Mouse (Mus musculus): ENCODE data around the gene Coro2b. TPM values are rescaled to one million over a fixed set of nuclear protein-coding genes. Genes with fewer than 3 reads are reported as not detected.
A peak's percentile ranks its signal among the peaks of the same experiment; 100 is the strongest.

Coro2b gene
- polyA plus RNA-seq, 1 experiment from 2014 or later: 11.0 TPM

DNA sequence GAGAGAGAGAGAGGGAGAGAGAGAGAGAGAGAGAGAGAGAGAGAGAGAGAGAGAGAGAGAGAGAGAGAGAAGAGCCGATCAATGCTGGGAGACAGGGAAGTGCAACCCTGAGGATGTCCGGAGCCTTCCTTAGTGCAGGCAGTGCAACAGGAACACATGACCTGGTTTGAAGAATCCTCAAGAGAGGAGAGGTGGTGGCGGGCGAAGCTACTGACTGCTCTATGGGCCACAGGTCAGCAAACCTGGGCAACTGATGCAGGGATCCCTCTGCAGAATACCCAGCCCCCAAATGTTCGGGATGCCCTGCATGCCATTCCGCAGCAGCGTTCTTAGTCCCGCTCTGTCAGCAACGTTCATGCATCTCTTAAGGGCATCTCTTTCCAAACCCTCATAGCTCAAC lies 15.9 kb downstream of the Coro2b start:
- Histone ChIP-seq H3K4me2 (ENCODE audit: low read length) (no peak overlapping the region), H3K9ac (ENCODE audit: low read depth, low read length) (no peak overlapping the region), H3K4me3 (replicated peaks; ENCODE audit: low read depth, low read length) (no peak overlapping the region), H3K27ac (peak overlapping the region; percentile 58; the same call in 1 of the 2 replicates), H3K27me3 (ENCODE audit: insufficient read depth, low read length) (no peaks in the 10 kb centered on the region), H3K4me1 (replicated peaks; ENCODE audit: insufficient read depth, low read length) (peaks cover 19% of the 10 kb centered on the region; the same call in 1 of the 2 replicates), H3K36me3 (ENCODE audit: insufficient read depth, low read length) (no peaks in the 10 kb centered on the region), H3K9me3 (replicated peaks; ENCODE audit: low read length) (no peaks in the 10 kb centered on the region)
- DNase-seq (ENCODE audit: low spot score): no peak
- WGBS: 65% methylated on average over 9 of the region's 9 CpGs
- no peak for TF ChIP-seq CTCF (IDR thresholded peaks at IDR 0.05; ENCODE audit: low read depth)
- no peak for ATAC-seq (replicated peaks; ENCODE audit: low FRiP score, low read depth)

GRCm38 (mm10) chr9:62519787-62520503 lies 16.9 kb downstream of the Coro2b start:
- DNase-seq (ENCODE audit: low spot score) (no peak), ATAC-seq (replicated peaks; ENCODE audit: low FRiP score, low read depth) (no peak)
- Histone ChIP-seq H3K27ac (no peak overlapping the region), H3K36me3 (ENCODE audit: insufficient read depth, low read length) (no peaks in the 10 kb centered on the region), H3K9me3 (replicated peaks; ENCODE audit: low read length) (no peaks in the 10 kb centered on the region), H3K9ac (ENCODE audit: low read depth, low read length) (no peak overlapping the region), H3K4me1 (replicated peaks; ENCODE audit: insufficient read depth, low read length) (peaks cover 19% of the 10 kb centered on the region; the same call in 1 of the 2 replicates), H3K4me3 (replicated peaks; ENCODE audit: low read depth, low read length) (no peak overlapping the region), H3K4me2 (ENCODE audit: low read length) (no peak overlapping the region), H3K27me3 (ENCODE audit: insufficient read depth, low read length) (no peaks in the 10 kb centered on the region)
- no peak for TF ChIP-seq CTCF (IDR thresholded peaks at IDR 0.05; ENCODE audit: low read depth)
- 87% methylated on average over 15 of the region's 15 CpGs for WGBS

DNA sequence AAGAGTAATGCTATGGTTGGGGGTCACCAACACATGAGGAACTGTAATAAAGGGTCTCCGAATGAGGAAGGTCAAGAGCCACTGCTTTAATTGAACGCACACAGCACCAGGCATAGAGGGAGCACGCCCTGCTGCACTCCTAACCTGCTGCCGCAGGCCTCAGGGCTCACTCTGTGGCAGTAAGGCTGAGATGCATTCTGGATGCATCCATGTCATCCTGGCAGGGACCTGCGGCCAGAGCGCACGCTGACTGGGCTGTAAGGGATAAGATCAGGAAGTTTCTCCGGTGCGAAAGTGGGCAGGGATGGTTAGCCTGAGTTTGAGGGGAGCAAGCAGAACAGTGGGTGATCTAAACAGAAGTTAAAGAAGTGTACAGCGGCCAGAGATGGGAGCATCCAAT lies 17.5 kb downstream of the Coro2b start:
- no peak overlapping the region for H3K27ac ChIP-seq
- no peak overlapping the region for H3K4me2 ChIP-seq (ENCODE audit: low read length)
- TF ChIP-seq CTCF (IDR thresholded peaks at IDR 0.05; ENCODE audit: low read depth): no peak
- H3K9me3 ChIP-seq (replicated peaks; ENCODE audit: low read length): no peaks in the 10 kb centered on the region
- peaks cover 21% of the 10 kb centered on the region; the same call in 1 of the 2 replicates for H3K4me1 ChIP-seq (replicated peaks; ENCODE audit: insufficient read depth, low read length)
- no peak overlapping the region for H3K4me3 ChIP-seq (replicated peaks; ENCODE audit: low read depth, low read length)
- ATAC-seq (replicated peaks; ENCODE audit: low FRiP score, low read depth) (no peak), DNase-seq (ENCODE audit: low spot score) (no peak)
- no peaks in the 10 kb centered on the region for H3K36me3 ChIP-seq (ENCODE audit: insufficient read depth, low read length)
- 82% methylated on average over 10 of the region's 10 CpGs for WGBS
- no peaks in the 10 kb centered on the region for H3K27me3 ChIP-seq (ENCODE audit: insufficient read depth, low read length)
- no peak overlapping the region for H3K9ac ChIP-seq (ENCODE audit: low read depth, low read length)

DNA sequence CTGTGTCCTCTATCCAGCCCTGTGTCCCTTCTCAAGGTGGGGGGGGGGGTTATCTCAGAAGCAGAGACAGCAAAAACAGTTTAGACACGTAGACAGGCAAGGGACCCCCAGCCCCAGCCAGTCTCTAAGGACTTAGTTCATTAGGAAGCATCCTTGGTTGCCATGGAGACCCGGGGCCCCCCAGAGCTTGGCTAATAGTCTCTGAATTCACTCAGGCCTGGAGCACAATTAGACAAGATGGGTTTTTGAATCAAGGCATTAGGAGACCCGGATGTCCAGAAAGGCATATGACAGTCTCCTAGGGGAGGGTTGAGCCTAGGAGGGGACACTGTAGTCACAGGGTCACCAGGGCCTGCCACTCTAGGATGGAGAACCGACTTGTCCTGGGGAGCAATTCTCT lies 18.3 kb downstream of the Coro2b start:
- no peaks in the 10 kb centered on the region for H3K27me3 ChIP-seq (ENCODE audit: insufficient read depth, low read length)
- 74% methylated on average over 4 of the region's 4 CpGs for WGBS
- H3K36me3 ChIP-seq (ENCODE audit: insufficient read depth, low read length): no peaks in the 10 kb centered on the region
- ATAC-seq (replicated peaks; ENCODE audit: low FRiP score, low read depth) (no peak), DNase-seq (ENCODE audit: low spot score) (no peak)
- H3K9ac ChIP-seq (ENCODE audit: low read depth, low read length): no peak overlapping the region
- H3K4me1 ChIP-seq (replicated peaks; ENCODE audit: insufficient read depth, low read length): peaks cover 25% of the 10 kb centered on the region; the same call in 1 of the 2 replicates
- H3K4me2 ChIP-seq (ENCODE audit: low read length): no peak overlapping the region
- H3K27ac ChIP-seq: no peak overlapping the region
- TF ChIP-seq CTCF (IDR thresholded peaks at IDR 0.05; ENCODE audit: low read depth): no peak
- H3K4me3 ChIP-seq (replicated peaks; ENCODE audit: low read depth, low read length): no peak overlapping the region
- H3K9me3 ChIP-seq (replicated peaks; ENCODE audit: low read length): no peaks in the 10 kb centered on the region

- Histone ChIP-seq H3K4me2 (ENCODE audit: low read length) (no peak overlapping the region), H3K4me3 (replicated peaks; ENCODE audit: low read depth, low read length) (no peak overlapping the region), H3K4me1 (replicated peaks; ENCODE audit: insufficient read depth, low read length) (peaks cover 18% of the 10 kb centered on the region; the same call in 1 of the 2 replicates), H3K27ac (no peak overlapping the region; the same call in 1 of the 2 replicates), H3K9me3 (replicated peaks; ENCODE audit: low read length) (no peaks in the 10 kb centered on the region), H3K9ac (ENCODE audit: low read depth, low read length) (no peak overlapping the region), H3K36me3 (ENCODE audit: insufficient read depth, low read length) (no peaks in the 10 kb centered on the region), H3K27me3 (ENCODE audit: insufficient read depth, low read length) (no peaks in the 10 kb centered on the region)
- TF ChIP-seq CTCF (IDR thresholded peaks at IDR 0.05; ENCODE audit: low read depth): no peak
- ATAC-seq (replicated peaks; ENCODE audit: low FRiP score, low read depth) (no peak), DNase-seq (ENCODE audit: low spot score) (no peak)
- 63% methylated on average over 6 of the region's 6 CpGs for WGBS
Observed at GRCm38 (mm10) chr9:62517112-62517957, 19.5 kb downstream of the Coro2b start.

DNA sequence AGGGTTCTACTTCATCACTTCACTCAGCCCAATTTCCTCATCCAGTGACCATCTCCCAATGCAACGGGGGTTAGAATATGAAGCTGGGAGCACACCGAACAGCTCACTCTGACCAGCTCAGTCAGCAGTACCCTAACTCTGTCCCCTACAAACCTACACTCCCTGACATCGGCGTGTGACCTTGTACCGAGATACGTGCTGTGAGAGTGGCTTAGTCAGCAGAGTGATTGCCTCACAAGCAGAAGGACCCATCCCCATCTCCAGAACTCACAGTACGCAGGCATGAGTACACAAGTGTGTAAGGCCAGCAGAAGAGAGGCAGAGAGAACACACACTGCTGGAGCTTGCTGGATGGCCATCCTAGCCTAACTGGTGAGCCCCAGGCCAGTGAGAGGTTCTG lies 21.7 kb downstream of the Coro2b start:
- Histone ChIP-seq H3K4me3 (replicated peaks; ENCODE audit: low read depth, low read length) (no peak overlapping the region), H3K9ac (ENCODE audit: low read depth, low read length) (no peak overlapping the region), H3K27me3 (ENCODE audit: insufficient read depth, low read length) (no peaks in the 10 kb centered on the region), H3K36me3 (ENCODE audit: insufficient read depth, low read length) (no peaks in the 10 kb centered on the region), H3K4me2 (ENCODE audit: low read length) (no peak overlapping the region), H3K4me1 (replicated peaks; ENCODE audit: insufficient read depth, low read length) (peaks cover 10% of the 10 kb centered on the region; the same call in 1 of the 2 replicates), H3K9me3 (replicated peaks; ENCODE audit: low read length) (no peaks in the 10 kb centered on the region), H3K27ac (no peak overlapping the region)
- 89% methylated on average over 7 of the region's 7 CpGs for WGBS
- no peak for TF ChIP-seq CTCF (IDR thresholded peaks at IDR 0.05; ENCODE audit: low read depth)
- no peak for DNase-seq (ENCODE audit: low spot score)
- no peak for ATAC-seq (replicated peaks; ENCODE audit: low FRiP score, low read depth)
